Mouse (Mus musculus) brain, embryonic 14.5 days (tissue): ENCODE results near the gene Baat.

Source experiments
- CTCF ChIP-seq: fragments of 200-500 bp; IDR thresholded peaks from 2 replicates; pipeline ENCODE4 v1.5.1; 2012; ENCODE audit warnings: inconsistent platforms, mild to moderate bottlenecking, moderate library complexity, borderline replicate concordance; ENCODE audit not compliant: insufficient read depth, insufficient read length; ENCODE audit errors: extremely low read depth
- POLR2A ChIP-seq: fragments of 200-500 bp; IDR thresholded peaks from 2 replicates; pipeline ENCODE4 v1.6.1; 2012; ENCODE audit warnings: mild to moderate bottlenecking, inconsistent platforms, borderline replicate concordance; ENCODE audit not compliant: poor library complexity, insufficient read depth, insufficient read length, severe bottlenecking; ENCODE audit errors: extremely low read depth

DNA sequence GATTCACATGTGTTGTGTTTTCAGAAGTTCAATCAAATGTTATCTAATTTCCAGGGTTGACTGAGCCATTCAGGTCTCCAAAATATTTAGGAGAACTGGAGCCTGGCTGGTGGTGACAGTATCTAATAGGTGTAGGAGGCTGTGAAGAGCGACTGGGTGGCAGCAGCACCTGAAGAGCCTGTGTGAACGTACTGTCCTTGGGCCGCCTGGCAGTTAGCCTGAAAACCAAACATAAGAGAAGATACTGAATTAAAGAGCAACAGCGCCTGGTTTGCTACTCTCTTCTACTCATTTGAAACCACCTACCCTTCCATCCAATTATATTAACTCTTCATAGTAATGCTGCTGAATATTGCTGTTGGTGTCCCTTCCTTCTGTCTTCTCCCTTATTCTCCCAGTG is 30.3 kb upstream of the Baat start:
- TF ChIP-seq CTCF (no peak), POLR2A (no peak)
